Mouse (Mus musculus): ENCODE data around the gene Vamp4.

DNA sequence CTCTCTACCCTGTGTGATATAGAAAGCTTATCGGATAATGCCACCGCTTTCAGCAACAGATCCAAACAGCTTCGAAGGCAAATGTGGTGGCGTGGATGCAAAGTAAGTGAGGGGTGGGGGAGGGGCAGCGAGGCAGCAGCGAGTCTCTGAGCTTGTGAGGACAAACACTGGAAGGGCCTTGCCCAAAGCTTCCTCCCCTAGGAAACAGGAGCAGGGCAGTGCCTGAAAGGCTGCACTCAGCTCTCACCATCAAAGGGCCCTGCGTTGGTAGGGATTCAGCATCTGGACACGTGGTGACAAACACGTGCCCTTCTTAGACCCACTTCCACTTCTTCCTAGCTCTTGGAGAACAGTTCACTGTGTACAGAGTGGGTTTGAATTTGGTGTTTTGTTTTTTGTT is 19.1 kb downstream of the Vamp4 start:
- no peak for TF ChIP-seq CTCF (IDR thresholded peaks at IDR 0.05; ENCODE audit: borderline replicate concordance, extremely low read depth, insufficient read depth, insufficient read length)
- TF ChIP-seq POLR2A (IDR thresholded peaks at IDR 0.05; ENCODE audit: borderline replicate concordance, extremely low read depth, insufficient read depth, insufficient read length, poor library complexity, severe bottlenecking): no peak

Data from brain, embryonic 14.5 days (tissue).